Mouse (Mus musculus) hindbrain, embryonic 13.5 days (tissue): ENCODE measurements around the gene Crabp2. TPM values are rescaled to one million over a fixed set of nuclear protein-coding genes. Genes with fewer than 3 reads are reported as not detected.

Source experiments
- ATAC-seq: fragments of 200-750 bp; cut with Nextera tagmentation; 2 replicates; pipeline ENCODE4 v1.8.0; 2017; ENCODE audit warnings: moderate TSS enrichment; ENCODE audit not compliant: low FRiP score
- H3K27ac ChIP-seq: fragments of 300-500 bp; sonication (generic); 2 replicates; pipeline ENCODE4 v1.5.1; 2015; ENCODE audit warnings: inconsistent platforms, mild to moderate bottlenecking, moderate library complexity
- H3K27me3 ChIP-seq: fragments of 300-500 bp; sonication (generic); 2 replicates; pipeline ENCODE4 v1.6.1; 2015; ENCODE audit warnings: mild to moderate bottlenecking, inconsistent platforms
- H3K36me3 ChIP-seq: fragments of 300-500 bp; sonication (generic); 2 replicates; pipeline ENCODE4 v1.6.1; 2015; ENCODE audit warnings: mild to moderate bottlenecking, inconsistent platforms
- H3K4me1 ChIP-seq: fragments of 300-500 bp; sonication (generic); replicated peaks from 2 replicates; pipeline ENCODE4 v1.6.1; 2015; ENCODE audit warnings: inconsistent platforms
- H3K4me2 ChIP-seq: fragments of 300-500 bp; sonication (generic); 2 replicates; pipeline ENCODE4 v1.6.1; 2015; ENCODE audit warnings: inconsistent platforms, mild to moderate bottlenecking, moderate library complexity
- H3K4me3 ChIP-seq: fragments of 300-500 bp; sonication (generic); 2 replicates; pipeline ENCODE4 v1.5.1; 2015; ENCODE audit warnings: mild to moderate bottlenecking, inconsistent platforms
- H3K9ac ChIP-seq: fragments of 300-500 bp; sonication (generic); 2 replicates; pipeline ENCODE4 v1.6.1; 2015; ENCODE audit warnings: mild to moderate bottlenecking, inconsistent platforms
- H3K9me3 ChIP-seq: fragments of 300-500 bp; sonication (generic); 2 replicates; pipeline ENCODE4 v1.6.1; 2016; ENCODE audit warnings: inconsistent platforms
- WGBS: fragments of 180-500 bp; shearing (Covaris S2); methylation state at CpG from one replicate; pipeline ENCODE4 v1.1.7; 2015; 5-methylcytosine and 5-hydroxymethylcytosine counted together
- polyA plus RNA-seq: library from polyadenylated mRNA; unstranded; fragments of >200 nt; fragmentation: Nextera tagmentation; extraction: Ambion mirVana; gene quantifications from 2 replicates; pipeline ENCODE4 v1.2.1, GENCODE M21; 2015

Crabp2 gene
- polyA plus RNA-seq, 1 experiment from 2014 or later = 148 TPM

GRCm38 (mm10) chr3:87970184-87970938 lies 21.9 kb downstream of the Crabp2 start:
- 0 out of 2 replicates have a peak, but pooled peaks cover under 1% of the 10 kb centered on the region for H3K36me3 ChIP-seq

GRCm38 (mm10) chr3:87970939-87971488 lies 22.5 kb downstream of the Crabp2 start, which contains the start of gene Nes:
Gene Nes, plus strand, starts transcription at chr3:87971078.
- Histone ChIP-seq H3K9me3 (no peaks in the 10 kb centered on the region), H3K36me3 (0 out of 2 replicates have a peak, but pooled peaks cover 3% of the 10 kb centered on the region), H3K4me3 (peak within 1 kb of the TSS; percentile 60), H3K9ac (peak within 1 kb of the TSS; percentile 84), H3K27ac (peak within 1 kb of the TSS; percentile 83), H3K27me3 (peaks cover 13% of the 10 kb centered on the region; the same call in 1 of the 2 replicates), H3K4me2 (peak within 1 kb of the TSS; percentile 95), H3K4me1 (peaks cover 49% of the 10 kb centered on the region)
- ATAC-seq = peak; percentile 70
- 0% methylated on average over 44 of the region's 44 CpGs for WGBS

More at GRCm38 (mm10) chr3:87970184-87970938, 21.9 kb downstream of the Crabp2 start:
- H3K4me1 ChIP-seq = peaks cover 49% of the 10 kb centered on the region
- peaks cover 13% of the 10 kb centered on the region; the same call in 1 of the 2 replicates for H3K27me3 ChIP-seq
- H3K9me3 ChIP-seq = no peaks in the 10 kb centered on the region
- no peak for ATAC-seq
- WGBS = under 1% methylated on average over 21 of the region's 21 CpGs
- peak overlapping the region; percentile 83 for H3K27ac ChIP-seq
- peak overlapping the region; percentile 60 for H3K4me3 ChIP-seq
- peak overlapping the region; percentile 95 for H3K4me2 ChIP-seq
- H3K9ac ChIP-seq = peak overlapping the region; percentile 84; the same call in 1 of the 2 replicates

GRCm38 (mm10) chr3:87971489-87972202 lies 23.2 kb downstream of the Crabp2 start:
- no peaks in the 10 kb centered on the region for H3K9me3 ChIP-seq
- H3K4me3 ChIP-seq = peak overlapping the region; percentile 60
- under 1% methylated on average over 57 of the region's 60 CpGs for WGBS
- H3K4me1 ChIP-seq = peaks cover 49% of the 10 kb centered on the region
- H3K4me2 ChIP-seq = peak overlapping the region; percentile 95
- peak overlapping the region; percentile 83 for H3K27ac ChIP-seq
- peak overlapping the region; percentile 84 for H3K9ac ChIP-seq
- peaks cover 13% of the 10 kb centered on the region; the same call in 1 of the 2 replicates for H3K27me3 ChIP-seq
- H3K36me3 ChIP-seq = 0 out of 2 replicates have a peak, but pooled peaks cover 3% of the 10 kb centered on the region
- peak; percentile 49; the same call in 1 of the 2 replicates for ATAC-seq

GRCm38 (mm10) chr3:87972203-87972664 lies 23.8 kb downstream of the Crabp2 start:
- 4% methylated on average over 8 of the region's 8 CpGs for WGBS
- peak overlapping the region; percentile 60 for H3K4me3 ChIP-seq

GRCm38 (mm10) chr3:87972776-87973175 lies 24.3 kb downstream of the Crabp2 start:
- H3K4me2 ChIP-seq = peak overlapping the region; percentile 95
- ATAC-seq = no peak
- peak overlapping the region; percentile 84 for H3K9ac ChIP-seq
- peaks cover 13% of the 10 kb centered on the region; the same call in 1 of the 2 replicates for H3K27me3 ChIP-seq
- H3K9me3 ChIP-seq = no peaks in the 10 kb centered on the region
- 19% methylated on average over 5 of the region's 5 CpGs for WGBS
- peaks cover 49% of the 10 kb centered on the region for H3K4me1 ChIP-seq
- peak overlapping the region; percentile 60 for H3K4me3 ChIP-seq
- H3K27ac ChIP-seq = peak overlapping the region; percentile 83
- peaks cover 8% of the 10 kb centered on the region; the same call in 1 of the 2 replicates for H3K36me3 ChIP-seq

More at GRCm38 (mm10) chr3:87972203-87972664, 23.8 kb downstream of the Crabp2 start:
- Histone ChIP-seq H3K27me3 (peaks cover 13% of the 10 kb centered on the region; the same call in 1 of the 2 replicates), H3K27ac (peak overlapping the region; percentile 83), H3K4me1 (peaks cover 49% of the 10 kb centered on the region), H3K9me3 (no peaks in the 10 kb centered on the region), H3K9ac (peak overlapping the region; percentile 84), H3K36me3 (peaks cover 4% of the 10 kb centered on the region; the same call in 1 of the 2 replicates), H3K4me2 (peak overlapping the region; percentile 95)
- peak; percentile 33 for ATAC-seq

GRCm38 (mm10) chr3:87973593-87974380 lies 25.3 kb downstream of the Crabp2 start:
- H3K27ac ChIP-seq = peak overlapping the region; percentile 83
- peak overlapping the region; percentile 95 for H3K4me2 ChIP-seq
- H3K9me3 ChIP-seq = no peaks in the 10 kb centered on the region
- WGBS = 9% methylated on average over 14 of the region's 14 CpGs
- ATAC-seq = no peak
- H3K36me3 ChIP-seq = peaks cover 13% of the 10 kb centered on the region; the same call in 1 of the 2 replicates
- H3K4me3 ChIP-seq = peak overlapping the region; percentile 60
- peaks cover 49% of the 10 kb centered on the region for H3K4me1 ChIP-seq
- peaks cover 13% of the 10 kb centered on the region; the same call in 1 of the 2 replicates for H3K27me3 ChIP-seq
- H3K9ac ChIP-seq = peak overlapping the region; percentile 84

GRCm38 (mm10) chr3:87974381-87974987 lies 26.0 kb downstream of the Crabp2 start:
- peak overlapping the region; percentile 83 for H3K27ac ChIP-seq
- H3K4me1 ChIP-seq = peaks cover 49% of the 10 kb centered on the region
- H3K4me3 ChIP-seq = peak overlapping the region; percentile 60
- peak overlapping the region; percentile 95 for H3K4me2 ChIP-seq
- no peaks in the 10 kb centered on the region for H3K9me3 ChIP-seq
- peak overlapping the region; percentile 84 for H3K9ac ChIP-seq
- H3K27me3 ChIP-seq = peaks cover 13% of the 10 kb centered on the region; the same call in 1 of the 2 replicates
- 9% methylated on average over 12 of the region's 12 CpGs for WGBS
- peaks cover 15% of the 10 kb centered on the region; the same call in 1 of the 2 replicates for H3K36me3 ChIP-seq
- peak; percentile 46 for ATAC-seq

- Histone ChIP-seq H3K27ac (no peak overlapping the region), H3K36me3 (peaks cover 16% of the 10 kb centered on the region; the same call in 1 of the 2 replicates), H3K9me3 (no peaks in the 10 kb centered on the region), H3K27me3 (no peaks in the 10 kb centered on the region), H3K9ac (no peak overlapping the region), H3K4me3 (no peak overlapping the region), H3K4me2 (no peak overlapping the region), H3K4me1 (peaks cover 56% of the 10 kb centered on the region)
- 85% methylated on average over 5 of the region's 5 CpGs for WGBS
- ATAC-seq = no peak
Measured at GRCm38 (mm10) chr3:87979493-87979892, 31.0 kb downstream of the Crabp2 start.

- H3K9me3 ChIP-seq = no peaks in the 10 kb centered on the region
- no peak for ATAC-seq
- peaks cover 55% of the 10 kb centered on the region for H3K4me1 ChIP-seq
- H3K27ac ChIP-seq = peak overlapping the region; percentile 52; the same call in 1 of the 2 replicates
- WGBS = 75% methylated on average over 3 of the region's 3 CpGs
- H3K4me3 ChIP-seq = no peak overlapping the region
- peaks cover 16% of the 10 kb centered on the region; the same call in 1 of the 2 replicates for H3K36me3 ChIP-seq
- H3K4me2 ChIP-seq = no peak overlapping the region
- peak overlapping the region; percentile 35; the same call in 1 of the 2 replicates for H3K9ac ChIP-seq
- H3K27me3 ChIP-seq = no peaks in the 10 kb centered on the region
Measured at GRCm38 (mm10) chr3:87980085-87980484, 31.6 kb downstream of the Crabp2 start.

GRCm38 (mm10) chr3:87980728-87981127 lies 32.3 kb downstream of the Crabp2 start:
- Histone ChIP-seq H3K36me3 (peaks cover 12% of the 10 kb centered on the region; the same call in 1 of the 2 replicates), H3K4me3 (no peak overlapping the region), H3K4me2 (no peak overlapping the region), H3K9ac (peak overlapping the region; percentile 35; the same call in 1 of the 2 replicates), H3K27me3 (no peaks in the 10 kb centered on the region), H3K9me3 (no peaks in the 10 kb centered on the region), H3K4me1 (peaks cover 61% of the 10 kb centered on the region), H3K27ac (peak overlapping the region; percentile 52; the same call in 1 of the 2 replicates)
- no peak for ATAC-seq
- WGBS = 70% methylated on average over 5 of the region's 5 CpGs
